Mouse (Mus musculus) hindbrain, embryonic 10.5 days (tissue): ENCODE measurements around the gene Mllt6. TPM values are rescaled to one million over a fixed set of nuclear protein-coding genes. Genes with fewer than 3 reads are reported as not detected.

Experiments
- DNase-seq: peaks from one replicate; pipeline ENCODE4 v3.0.0-alpha.2; 2017; ENCODE audit warnings: low spot score
- H3K27ac ChIP-seq: fragments of 300-500 bp; sonication (generic); 2 replicates; pipeline ENCODE4 v1.5.1; 2016; ENCODE audit warnings: mild to moderate bottlenecking, moderate library complexity
- H3K27me3 ChIP-seq: fragments of 300-500 bp; sonication (generic); 2 replicates; pipeline ENCODE4 v1.6.1; 2016; ENCODE audit warnings: mild to moderate bottlenecking; ENCODE audit not compliant: poor library complexity, insufficient read depth, severe bottlenecking
- H3K36me3 ChIP-seq: fragments of 300-500 bp; sonication (generic); 2 replicates; pipeline ENCODE4 v1.6.1; 2016; ENCODE audit warnings: mild to moderate bottlenecking, moderate library complexity
- H3K4me1 ChIP-seq: fragments of 300-500 bp; sonication (generic); replicated peaks from 2 replicates; pipeline ENCODE4 v1.6.1; 2016; ENCODE audit warnings: mild to moderate bottlenecking
- H3K4me3 ChIP-seq: fragments of 300-500 bp; sonication (generic); 2 replicates; pipeline ENCODE4 v1.5.1; 2016; ENCODE audit warnings: mild to moderate bottlenecking, moderate library complexity
- H3K9me3 ChIP-seq: fragments of 300-500 bp; sonication (generic); 2 replicates; pipeline ENCODE4 v1.6.1; 2016; ENCODE audit warnings: mild to moderate bottlenecking, moderate library complexity
- WGBS: fragments of 180-500 bp; shearing (Covaris S2); methylation state at CpG from one replicate; pipeline ENCODE4 v1.1.7; 2016; 5-methylcytosine and 5-hydroxymethylcytosine counted together
- polyA plus RNA-seq: library from polyadenylated mRNA; unstranded; fragments of >200 nt; fragmentation: Nextera tagmentation; extraction: Ambion mirVana; gene quantifications from 2 replicates; pipeline ENCODE4 v1.2.1, GENCODE M21; 2016

Gene Mllt6
- polyA plus RNA-seq, result 2.1 and 2.2 TPM in 2 replicates

DNA sequence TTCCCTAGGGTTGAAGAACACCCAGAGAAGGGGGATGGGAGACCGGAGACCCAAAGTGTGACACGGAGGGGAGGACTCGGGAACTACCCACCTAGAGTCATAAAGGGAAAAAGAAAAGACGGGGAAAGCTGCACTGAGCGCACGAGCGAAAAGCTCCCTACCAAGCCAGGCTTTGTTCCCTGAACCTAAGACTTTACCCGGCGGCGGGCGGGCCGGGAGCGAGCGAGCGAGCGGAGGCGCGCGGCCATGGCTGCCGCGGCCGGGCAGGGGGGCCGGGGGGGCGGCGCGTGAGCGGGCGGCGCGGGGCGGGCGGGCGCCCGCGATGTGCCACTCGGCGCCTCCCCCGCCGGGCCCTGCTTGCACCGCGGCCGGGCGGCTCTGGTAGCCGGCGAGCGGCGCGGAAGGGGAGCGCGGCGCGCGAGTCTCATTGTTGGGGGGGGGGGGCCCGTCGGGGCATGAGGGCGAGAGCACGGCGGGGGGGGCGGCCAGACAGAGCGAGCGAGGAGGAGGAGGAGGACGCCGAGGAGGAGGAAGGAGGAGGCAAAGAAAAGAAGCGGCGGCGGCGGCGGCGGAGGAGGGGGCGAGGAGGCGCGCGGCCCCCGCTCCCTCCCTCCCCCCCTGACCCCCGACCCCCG lies at the start of gene Mllt6:
Gene Mllt6, plus strand, starts transcription at position 522 of the 635 bp plus-strand sequence.
- DNase-seq, result peak; percentile 81
- Histone ChIP-seq H3K27ac (peak within 1 kb of the TSS; percentile 98), H3K4me3 (peak within 1 kb of the TSS; percentile 96), H3K9me3 (no peaks in the 10 kb centered on the region; the same call in 1 of the 2 replicates), H3K36me3 (peaks cover 31% of the 10 kb centered on the region), H3K27me3 (peaks cover 38% of the 10 kb centered on the region), H3K4me1 (peaks cover 69% of the 10 kb centered on the region)
- WGBS, result under 1% methylated on average over 70 of the region's 76 CpGs

- DNase-seq, result no peak
- Histone ChIP-seq H3K27ac (no peak overlapping the region), H3K27me3 (peaks cover 60% of the 10 kb centered on the region), H3K9me3 (no peaks in the 10 kb centered on the region), H3K4me3 (no peak overlapping the region), H3K36me3 (no peaks in the 10 kb centered on the region), H3K4me1 (no peaks in the 10 kb centered on the region; the same call in 1 of the 2 replicates)
- WGBS, result 87% methylated on average over 4 of the region's 4 CpGs
These were observed 47.9 kb upstream of the Mllt6 start for GRCm38 (mm10) chr11:97615276-97615675.

GRCm38 (mm10) chr11:97618368-97618767 lies 44.8 kb upstream of the Mllt6 start:
- DNase-seq, result no peak
- H3K27ac ChIP-seq, result no peak overlapping the region
- H3K4me3 ChIP-seq, result no peak overlapping the region
- 62% methylated on average over 11 of the region's 11 CpGs for WGBS
- no peaks in the 10 kb centered on the region; the same call in 1 of the 2 replicates for H3K4me1 ChIP-seq
- H3K27me3 ChIP-seq, result peaks cover 58% of the 10 kb centered on the region
- no peaks in the 10 kb centered on the region for H3K36me3 ChIP-seq
- no peaks in the 10 kb centered on the region for H3K9me3 ChIP-seq

GRCm38 (mm10) chr11:97619391-97619795 lies 43.8 kb upstream of the Mllt6 start:
- Histone ChIP-seq H3K4me1 (no peaks in the 10 kb centered on the region; the same call in 1 of the 2 replicates), H3K27me3 (peaks cover 68% of the 10 kb centered on the region), H3K27ac (no peak overlapping the region), H3K9me3 (no peaks in the 10 kb centered on the region), H3K36me3 (no peaks in the 10 kb centered on the region), H3K4me3 (no peak overlapping the region)
- DNase-seq, result no peak
- WGBS, result 51% methylated on average over 5 of the region's 5 CpGs

DNA sequence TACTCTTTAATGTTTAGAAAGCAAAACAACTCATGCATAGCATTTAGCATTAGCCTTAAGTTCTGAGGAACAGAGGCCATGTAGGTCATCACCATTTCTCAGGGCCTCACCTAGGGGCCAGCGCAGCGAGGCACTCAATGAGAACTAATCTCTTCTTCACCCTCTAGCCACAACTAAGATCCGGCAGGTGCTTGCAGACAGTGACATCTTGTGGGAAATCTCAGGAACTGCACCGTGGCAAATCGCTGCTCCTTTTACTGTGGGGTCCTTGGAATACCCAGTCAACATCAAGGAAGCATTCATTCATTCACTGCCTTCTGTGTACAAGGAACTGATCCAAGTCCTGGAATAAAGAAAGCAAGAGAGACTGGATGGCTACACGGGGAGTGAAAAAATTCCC lies 40.8 kb upstream of the Mllt6 start:
- peaks cover 72% of the 10 kb centered on the region for H3K27me3 ChIP-seq
- WGBS, result 3% methylated on average over 6 of the region's 6 CpGs
- H3K4me1 ChIP-seq, result peaks cover 17% of the 10 kb centered on the region
- no peaks in the 10 kb centered on the region for H3K36me3 ChIP-seq
- H3K4me3 ChIP-seq, result no peak overlapping the region
- H3K27ac ChIP-seq, result no peak overlapping the region
- H3K9me3 ChIP-seq, result no peaks in the 10 kb centered on the region
- peak; percentile 81 for DNase-seq

GRCm38 (mm10) chr11:97623166-97623565 lies 40.0 kb upstream of the Mllt6 start:
- H3K9me3 ChIP-seq, result no peaks in the 10 kb centered on the region
- H3K27ac ChIP-seq, result no peak overlapping the region
- WGBS, result 67% methylated on average over 9 of the region's 9 CpGs
- no peak overlapping the region for H3K4me3 ChIP-seq
- H3K36me3 ChIP-seq, result no peaks in the 10 kb centered on the region
- H3K27me3 ChIP-seq, result peaks cover 72% of the 10 kb centered on the region
- H3K4me1 ChIP-seq, result peaks cover 25% of the 10 kb centered on the region
- DNase-seq, result no peak

DNA sequence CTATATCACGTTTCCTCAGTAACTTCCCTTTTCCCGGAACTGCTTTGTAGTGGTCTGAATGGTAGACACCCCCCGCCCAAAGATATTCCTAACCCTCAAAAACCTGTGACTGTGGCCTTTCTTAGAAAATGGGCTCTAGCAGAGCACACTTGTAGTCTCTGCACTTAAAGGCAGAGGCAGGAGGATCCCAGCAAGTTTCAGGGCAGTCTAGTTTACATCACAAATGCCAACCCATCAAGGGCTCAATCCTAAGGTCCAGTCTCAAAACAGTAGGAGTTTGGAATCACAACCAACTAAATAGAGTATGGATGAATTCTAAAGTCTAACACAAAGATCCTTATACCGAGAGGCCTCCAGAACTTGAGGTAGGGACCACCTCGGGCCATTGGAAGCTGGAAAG lies 37.7 kb upstream of the Mllt6 start:
- DNase-seq, result no peak
- no peaks in the 10 kb centered on the region for H3K9me3 ChIP-seq
- H3K4me1 ChIP-seq, result peaks cover 48% of the 10 kb centered on the region
- H3K27ac ChIP-seq, result no peak overlapping the region
- H3K4me3 ChIP-seq, result no peak overlapping the region
- WGBS, result 72% methylated on average over 5 of the region's 5 CpGs
- H3K36me3 ChIP-seq, result no peaks in the 10 kb centered on the region
- peaks cover 76% of the 10 kb centered on the region for H3K27me3 ChIP-seq

DNA sequence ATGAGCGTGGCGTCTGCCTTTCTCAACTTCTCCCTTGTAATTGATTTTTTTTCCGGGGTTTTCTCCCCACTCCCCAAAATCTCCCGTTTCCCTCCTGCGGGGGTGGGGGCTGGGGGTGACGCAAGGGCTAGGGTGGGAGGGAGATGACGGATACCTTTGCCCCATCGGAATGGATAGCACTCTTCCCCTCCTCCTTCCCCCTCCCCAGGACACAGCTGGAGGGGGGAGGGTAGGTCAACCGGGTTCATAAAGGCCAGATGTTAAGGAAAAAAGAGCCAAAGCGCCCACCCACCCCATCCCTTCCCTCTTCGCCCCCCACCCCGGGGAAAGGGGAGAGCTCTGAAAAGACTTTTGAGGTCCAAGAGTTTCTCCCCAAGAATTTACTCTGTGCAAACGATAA lies 36.8 kb upstream of the Mllt6 start:
- H3K4me1 ChIP-seq, result peaks cover 56% of the 10 kb centered on the region
- no peaks in the 10 kb centered on the region for H3K36me3 ChIP-seq
- H3K4me3 ChIP-seq, result peak overlapping the region; percentile 82
- peaks cover 85% of the 10 kb centered on the region for H3K27me3 ChIP-seq
- H3K27ac ChIP-seq, result no peak overlapping the region
- no peak for DNase-seq
- 3% methylated on average over 13 of the region's 13 CpGs for whole genome bisulfite sequencing
- H3K9me3 ChIP-seq, result no peaks in the 10 kb centered on the region

- Histone ChIP-seq H3K4me3 (peak overlapping the region; percentile 82), H3K27ac (no peak overlapping the region), H3K36me3 (no peaks in the 10 kb centered on the region), H3K9me3 (no peaks in the 10 kb centered on the region), H3K4me1 (peaks cover 56% of the 10 kb centered on the region), H3K27me3 (peaks cover 89% of the 10 kb centered on the region)
- peak; percentile 40 for DNase-seq
- WGBS, result 2% methylated on average over 10 of the region's 10 CpGs
These were observed 36.4 kb upstream of the Mllt6 start for GRCm38 (mm10) chr11:97626850-97627249.

- Histone ChIP-seq H3K27ac (peak overlapping the region; percentile 93), H3K27me3 (peaks cover 93% of the 10 kb centered on the region), H3K9me3 (no peaks in the 10 kb centered on the region), H3K4me3 (peak overlapping the region; percentile 82), H3K4me1 (peaks cover 56% of the 10 kb centered on the region), H3K36me3 (no peaks in the 10 kb centered on the region)
- peak; percentile 49 for DNase-seq
- under 1% methylated on average over 30 of the region's 30 CpGs for WGBS
These were observed 35.5 kb upstream of the Mllt6 start for GRCm38 (mm10) chr11:97627556-97628302.

- Histone ChIP-seq H3K4me3 (peak overlapping the region; percentile 82), H3K9me3 (no peaks in the 10 kb centered on the region), H3K27ac (peak overlapping the region; percentile 93), H3K27me3 (peaks cover 88% of the 10 kb centered on the region), H3K36me3 (no peaks in the 10 kb centered on the region), H3K4me1 (peaks cover 56% of the 10 kb centered on the region)
- WGBS, result under 1% methylated on average over 28 of the region's 28 CpGs
- DNase-seq, result no peak
These were observed 35.0 kb upstream of the Mllt6 start for GRCm38 (mm10) chr11:97628303-97628567.

DNA sequence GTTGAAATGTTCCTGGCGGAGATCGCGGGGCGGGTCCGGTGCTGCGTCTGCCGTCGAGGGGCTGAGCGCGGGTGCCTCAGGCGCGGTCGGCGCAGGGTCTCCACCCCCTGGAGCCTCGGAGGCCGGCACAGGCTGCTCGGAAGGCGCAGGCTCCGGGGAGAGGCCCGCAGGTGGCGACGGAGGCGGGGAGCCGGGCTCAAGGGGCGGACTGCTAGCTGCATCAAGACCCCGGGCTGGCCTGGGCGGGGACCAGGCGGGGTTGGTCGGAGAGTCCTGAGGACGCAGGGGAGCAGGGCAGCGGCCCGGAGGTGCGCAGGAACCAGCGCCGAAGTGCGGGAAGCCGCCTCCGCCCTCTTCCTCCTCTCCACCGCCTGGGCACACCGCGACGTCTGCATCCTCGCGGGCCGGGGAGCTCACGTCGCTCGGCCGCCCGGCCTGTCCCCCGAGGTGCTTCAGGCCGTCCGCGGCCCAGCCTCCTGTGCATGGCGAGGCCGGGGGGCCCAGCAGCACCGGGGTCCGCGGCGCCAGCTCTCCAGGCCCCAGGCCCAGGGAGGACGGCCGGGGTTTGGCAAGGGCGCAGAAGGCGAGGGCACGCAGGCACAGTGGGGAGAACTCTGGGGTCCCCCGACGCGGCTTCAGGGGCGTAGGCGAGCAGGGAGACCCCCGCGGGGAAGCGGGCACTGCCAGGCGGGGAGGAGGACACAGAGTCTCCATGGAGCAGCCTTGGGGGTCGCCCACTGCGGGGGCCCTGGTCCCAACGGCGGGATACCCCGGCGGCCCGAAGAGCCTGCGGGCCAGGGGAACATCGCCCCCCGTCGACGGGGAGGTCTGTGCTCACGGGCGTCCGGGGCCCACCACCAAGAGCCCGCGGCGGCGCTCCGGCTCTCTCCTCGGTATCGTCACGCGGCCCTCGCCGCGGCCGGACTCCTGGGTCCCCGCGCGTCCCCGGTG lies 34.4 kb upstream of the Mllt6 start:
- Histone ChIP-seq H3K36me3 (no peaks in the 10 kb centered on the region), H3K4me1 (peaks cover 56% of the 10 kb centered on the region), H3K27me3 (peaks cover 81% of the 10 kb centered on the region), H3K9me3 (no peaks in the 10 kb centered on the region), H3K27ac (peak overlapping the region; percentile 93), H3K4me3 (peak overlapping the region; percentile 82)
- peak; percentile 68 for DNase-seq
- under 1% methylated on average over 106 of the region's 106 CpGs for WGBS
